Mouse (Mus musculus): ENCODE data around the gene Med1. TPM values are rescaled to one million over a fixed set of nuclear protein-coding genes. Genes with fewer than 3 reads are reported as not detected.

Med1 gene
- 10 to 100 TPM; 76.9 to 80.2 TPM for total RNA-seq (2023)

DNA sequence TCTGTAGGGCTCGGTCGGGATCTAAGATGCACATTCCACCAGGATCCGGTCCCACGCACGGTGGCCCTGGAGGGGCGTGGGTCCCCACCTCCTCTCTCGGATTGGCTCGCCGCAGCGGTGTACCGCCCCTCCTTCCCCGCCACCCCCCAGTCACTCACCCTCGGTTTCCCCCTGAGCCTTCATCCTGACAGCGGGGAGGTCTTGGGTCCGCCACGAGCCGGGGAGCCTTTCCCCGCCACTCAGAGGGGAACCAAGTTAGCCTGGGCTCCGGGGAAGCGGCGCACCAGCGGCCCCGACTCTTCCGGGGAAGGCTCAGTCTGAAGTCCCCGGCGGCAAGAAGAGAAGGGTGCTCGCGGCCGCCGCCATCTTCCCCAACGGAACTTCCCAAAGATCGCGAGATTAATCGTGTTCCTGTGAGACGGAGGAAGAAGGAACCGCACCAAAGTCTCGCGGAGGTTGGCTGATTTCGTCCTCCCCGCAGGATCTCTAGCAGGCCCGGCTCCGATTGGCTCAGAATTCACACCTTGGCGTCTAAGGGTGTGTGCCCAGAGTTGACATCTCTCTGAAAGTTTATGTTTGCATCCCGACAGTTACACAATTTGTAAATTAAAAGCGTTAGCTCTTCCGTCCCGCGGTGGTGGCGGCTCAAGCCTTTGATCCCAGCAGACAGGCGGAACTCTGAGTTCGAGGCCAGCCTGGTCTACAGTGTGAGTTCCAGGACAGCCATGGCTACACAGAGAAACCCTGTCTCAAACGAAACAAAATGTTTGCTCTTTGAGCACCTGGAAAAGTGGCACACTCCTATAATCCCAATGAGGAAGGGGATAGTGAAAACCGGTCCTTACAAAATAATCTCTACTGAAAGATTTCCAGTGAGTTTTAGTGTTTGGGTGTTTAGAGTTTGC, at the start of gene Med1:
Med1 (minus strand) TSS at position 393 of the 905 bp plus-strand sequence.

GRCm38 (mm10) chr11:98202641-98203350, 9.7 kb upstream of the Med1 start, which contains the start of gene Cdk12:
Gene Cdk12 (plus strand): TSS chr11:98203059.

GRCm38 (mm10) chr11:98149786-98150624, 43.1 kb downstream of the Med1 start, which contains the start of gene Fbxl20:
Gene Fbxl20 (minus strand): TSS chr11:98150403.

Other genes starting within 250 kb of the Med1 start
- 1 to 10 TPM; 1.6 to 2.8 TPM for gene Plxdc1, start 206.8 kb downstream of the Med1 start, total RNA-seq (2023)
- gene Arl5c, start 197.1 kb downstream of the Med1 start, total RNA-seq (2023), result 10 to 100 TPM; 73.4 to 75.4 TPM
- gene Cacnb1, start 170.3 kb downstream of the Med1 start, total RNA-seq (2023), result 10 to 100 TPM; 26.4 to 32.3 TPM
- gene Rpl19, start 166.6 kb downstream of the Med1 start, total RNA-seq (2023), result 1,000 to 10,000 TPM; 2,560 to 2,813 TPM
- gene Stac2, start 139.8 kb downstream of the Med1 start, total RNA-seq (2023), result under 1 TPM; 0.52 to 0.71 TPM
- 10 to 100 TPM; 47.0 to 47.5 TPM for gene Fbxl20, start 42.9 kb downstream of the Med1 start, total RNA-seq (2023)
- gene Cdk12, start 9.8 kb upstream of the Med1 start, total RNA-seq (2023), result 100 to 1,000 TPM; 108 to 113 TPM
- gene Neurod2, start 136.4 kb upstream of the Med1 start, total RNA-seq (2023), result not detected
- gene Ppp1r1b, start 155.1 kb upstream of the Med1 start, total RNA-seq (2023), result not detected
- gene Stard3, start 165.1 kb upstream of the Med1 start, total RNA-seq (2023), result 10 to 100 TPM; 38.0 to 48.9 TPM
- gene Tcap, start 190.5 kb upstream of the Med1 start, total RNA-seq (2023), result not detected
- not detected for gene Pnmt, start 193.2 kb upstream of the Med1 start, total RNA-seq (2023)
- 10 to 100 TPM; 11.1 to 14.0 TPM for gene Pgap3, start 207.2 kb upstream of the Med1 start, total RNA-seq (2023)
- gene Erbb2, start 219.2 kb upstream of the Med1 start, total RNA-seq (2023), result under 1 TPM in 1 of 2 experiments, not detected in 1; 0.12 TPM
- gene Mien1, start 245.7 kb upstream of the Med1 start, total RNA-seq (2023), result 10 to 100 TPM; 64.5 to 69.5 TPM